Mouse (Mus musculus) T-helper 1 cell (primary cell): ENCODE results near the gene Tmem248.

Experiments used
- in situ Hi-C: fragments of 300-600 bp; cut with MboI, MseI; formaldehyde crosslinking; loops from one replicate; pipeline ENCODE4 v1.15.1; 2025; ENCODE audit warnings: high pct_unique_total_duplicates

Tmem248 gene

GRCm38 (mm10) chr5:130216781-130217180 is at the start of gene Tmem248:
TSS of gene Tmem248 (plus strand) at chr5:130217081.
- in situ Hi-C loops = no loop called here

GRCm38 (mm10) chr5:130169109-130169508 is 47.8 kb upstream of the Tmem248 start:
- in situ Hi-C loops = no loop called here

- in situ Hi-C loops = no loop called here
Observed at GRCm38 (mm10) chr5:130170666-130171422, 46.0 kb upstream of the Tmem248 start.

- in situ Hi-C loops = no loop called here
Observed at GRCm38 (mm10) chr5:130171423-130171954, 45.4 kb upstream of the Tmem248 start, which contains the start of gene Rabgef1. TSS of gene Rabgef1 (plus strand) at chr5:130171798.

GRCm38 (mm10) chr5:130171956-130172601 is 44.8 kb upstream of the Tmem248 start:
- in situ Hi-C loops = no loop called here

GRCm38 (mm10) chr5:130173012-130173411 is 43.9 kb upstream of the Tmem248 start:
- in situ Hi-C loops = no loop called here

GRCm38 (mm10) chr5:130177871-130178270 is 39.0 kb upstream of the Tmem248 start:
- in situ Hi-C loops = loop anchor here (25.0 kb wide), 1 partner anchor 791 kb away; no protein-coding TSS in a partner anchor

- in situ Hi-C loops = loop anchor here (25.0 kb wide), 1 partner anchor 793 kb away; no protein-coding TSS in a partner anchor
Observed at GRCm38 (mm10) chr5:130180362-130180761, 36.5 kb upstream of the Tmem248 start.

- in situ Hi-C loops = loop anchor here (25.0 kb wide), 1 partner anchor 795 kb away; no protein-coding TSS in a partner anchor
Observed at GRCm38 (mm10) chr5:130181740-130182540, 34.9 kb upstream of the Tmem248 start.

- in situ Hi-C loops = loop anchor here (25.0 kb wide), 1 partner anchor 795 kb away; no protein-coding TSS in a partner anchor
Observed at GRCm38 (mm10) chr5:130182541-130182821, 34.4 kb upstream of the Tmem248 start.

GRCm38 (mm10) chr5:130184193-130184856 is 32.6 kb upstream of the Tmem248 start:
- in situ Hi-C loops = loop anchor here (25.0 kb wide), 1 partner anchor 797 kb away; no protein-coding TSS in a partner anchor

- in situ Hi-C loops = loop anchor here (25.0 kb wide), 1 partner anchor 798 kb away; no protein-coding TSS in a partner anchor
Observed at GRCm38 (mm10) chr5:130185312-130185711, 31.6 kb upstream of the Tmem248 start.

GRCm38 (mm10) chr5:130187383-130187782 is 29.5 kb upstream of the Tmem248 start:
- in situ Hi-C loops = loop anchor here (25.0 kb wide), 1 partner anchor 800 kb away; no protein-coding TSS in a partner anchor

- in situ Hi-C loops = loop anchor here (25.0 kb wide), 1 partner anchor 804 kb away; no protein-coding TSS in a partner anchor
Observed at GRCm38 (mm10) chr5:130190909-130191308, 26.0 kb upstream of the Tmem248 start.

GRCm38 (mm10) chr5:130191865-130192264 is 25.0 kb upstream of the Tmem248 start:
- in situ Hi-C loops = loop anchor here (25.0 kb wide), 1 partner anchor 805 kb away; no protein-coding TSS in a partner anchor

- in situ Hi-C loops = loop anchor here (25.0 kb wide), 1 partner anchor 805 kb away; no protein-coding TSS in a partner anchor
Observed at GRCm38 (mm10) chr5:130192356-130192944, 24.4 kb upstream of the Tmem248 start.

GRCm38 (mm10) chr5:130193760-130194159 is 23.1 kb upstream of the Tmem248 start:
- in situ Hi-C loops = loop anchor here (25.0 kb wide), 1 partner anchor 806 kb away; no protein-coding TSS in a partner anchor

- in situ Hi-C loops = loop anchor here (25.0 kb wide), 1 partner anchor 809 kb away; no protein-coding TSS in a partner anchor
Observed at GRCm38 (mm10) chr5:130196307-130196706, 20.6 kb upstream of the Tmem248 start.

GRCm38 (mm10) chr5:130197454-130197853 is 19.4 kb upstream of the Tmem248 start:
- in situ Hi-C loops = loop anchor here (25.0 kb wide), 1 partner anchor 810 kb away; no protein-coding TSS in a partner anchor

- in situ Hi-C loops = loop anchor here (25.0 kb wide), 1 partner anchor 811 kb away; no protein-coding TSS in a partner anchor
Observed at GRCm38 (mm10) chr5:130197981-130198380, 18.9 kb upstream of the Tmem248 start.
